Mouse (Mus musculus) limb, embryonic 10.5 days (tissue): ENCODE data around the gene Stk40. TPM values are rescaled to one million over a fixed set of nuclear protein-coding genes. Genes with fewer than 3 reads are reported as not detected.

Experiments
- DNase-seq: peaks from one replicate; pipeline ENCODE4 v3.0.0-alpha.2; 2017; ENCODE audit warnings: low spot score
- H3K27ac ChIP-seq: fragments of 300-500 bp; sonication (generic); 2 replicates; pipeline ENCODE4 v1.5.1; 2016; ENCODE audit warnings: mild to moderate bottlenecking
- H3K27me3 ChIP-seq: fragments of 300-500 bp; sonication (generic); 2 replicates; pipeline ENCODE4 v1.6.1; 2016; ENCODE audit warnings: low read depth, mild to moderate bottlenecking; ENCODE audit not compliant: poor library complexity, severe bottlenecking
- H3K36me3 ChIP-seq: fragments of 300-500 bp; sonication (generic); 2 replicates; pipeline ENCODE4 v1.6.1; 2016; ENCODE audit warnings: mild to moderate bottlenecking, moderate library complexity
- H3K4me1 ChIP-seq: fragments of 300-500 bp; sonication (generic); 2 replicates; pipeline ENCODE4 v1.6.1; 2016
- H3K4me3 ChIP-seq: fragments of 300-500 bp; sonication (generic); 2 replicates; pipeline ENCODE4 v1.5.1; 2016; ENCODE audit warnings: mild to moderate bottlenecking, moderate library complexity
- H3K9me3 ChIP-seq: fragments of 300-500 bp; sonication (generic); replicated peaks from 2 replicates; pipeline ENCODE4 v1.6.1; 2016; ENCODE audit warnings: mild to moderate bottlenecking
- WGBS: fragments of 180-500 bp; shearing (Covaris S2); methylation state at CpG from one replicate; pipeline ENCODE4 v1.1.7; 2016; 5-methylcytosine and 5-hydroxymethylcytosine counted together
- polyA plus RNA-seq: library from polyadenylated mRNA; unstranded; fragments of >200 nt; fragmentation: Nextera tagmentation; extraction: Ambion mirVana; gene quantifications from 2 replicates; pipeline ENCODE4 v1.2.1, GENCODE M21; 2016

The Stk40 gene
- polyA plus RNA-seq, 1 experiment from 2014 or later: 52.1 TPM

- Histone ChIP-seq H3K27me3 (0 out of 2 replicates have a peak, but pooled peaks cover 11% of the 10 kb centered on the region), H3K9me3 (no peaks in the 10 kb centered on the region), H3K27ac (peak overlapping the region; percentile 88), H3K4me3 (peak overlapping the region; percentile 95), H3K4me1 (peaks cover 56% of the 10 kb centered on the region), H3K36me3 (peaks cover 18% of the 10 kb centered on the region)
- peak; percentile 61 for DNase-seq
- 3% methylated on average over 15 of the region's 15 CpGs for WGBS
These were observed 638 bp upstream of the Stk40 start for GRCm38 (mm10) chr4:126103057-126103581.

- H3K36me3 ChIP-seq: peaks cover 6% of the 10 kb centered on the region
- H3K27me3 ChIP-seq: 0 out of 2 replicates have a peak, but pooled peaks cover 11% of the 10 kb centered on the region
- H3K27ac ChIP-seq: peak overlapping the region; percentile 88
- H3K4me1 ChIP-seq: peaks cover 66% of the 10 kb centered on the region
- peak; percentile 38 for DNase-seq
- WGBS: 3% methylated on average over 34 of the region's 34 CpGs
- no peaks in the 10 kb centered on the region for H3K9me3 ChIP-seq
- H3K4me3 ChIP-seq: peak overlapping the region; percentile 95
These were observed 711 bp downstream of the Stk40 start for GRCm38 (mm10) chr4:126104261-126105075.

GRCm38 (mm10) chr4:126105131-126105783, 1.5 kb downstream of the Stk40 start:
- DNase-seq: no peak
- Histone ChIP-seq H3K9me3 (no peaks in the 10 kb centered on the region), H3K27me3 (0 out of 2 replicates have a peak, but pooled peaks cover 11% of the 10 kb centered on the region), H3K27ac (no peak overlapping the region), H3K4me1 (peaks cover 74% of the 10 kb centered on the region), H3K4me3 (peak overlapping the region; percentile 95), H3K36me3 (no peaks in the 10 kb centered on the region)
- WGBS: 64% methylated on average over 7 of the region's 7 CpGs

GRCm38 (mm10) chr4:126108061-126108740, 4.4 kb downstream of the Stk40 start:
- Histone ChIP-seq H3K4me1 (peaks cover 83% of the 10 kb centered on the region), H3K4me3 (no peak overlapping the region), H3K36me3 (no peaks in the 10 kb centered on the region), H3K27me3 (0 out of 2 replicates have a peak, but pooled peaks cover 11% of the 10 kb centered on the region), H3K9me3 (no peaks in the 10 kb centered on the region), H3K27ac (0 out of 2 replicates have a peak overlapping the region, but pooled peaks have one; percentile 28)
- DNase-seq: no peak
- WGBS: 54% methylated on average over 8 of the region's 8 CpGs

GRCm38 (mm10) chr4:126109613-126110373, 6.0 kb downstream of the Stk40 start:
- no peak for DNase-seq
- H3K4me3 ChIP-seq: peak overlapping the region; percentile 19
- WGBS: 81% methylated on average over 10 of the region's 10 CpGs
- H3K9me3 ChIP-seq: no peaks in the 10 kb centered on the region
- peak overlapping the region; percentile 78; the same call in 1 of the 2 replicates for H3K27ac ChIP-seq
- no peaks in the 10 kb centered on the region for H3K36me3 ChIP-seq
- H3K27me3 ChIP-seq: 0 out of 2 replicates have a peak, but pooled peaks cover 11% of the 10 kb centered on the region
- peaks cover 77% of the 10 kb centered on the region for H3K4me1 ChIP-seq

- WGBS: 13% methylated on average over 12 of the region's 12 CpGs
- Histone ChIP-seq H3K36me3 (no peaks in the 10 kb centered on the region), H3K27me3 (0 out of 2 replicates have a peak, but pooled peaks cover 4% of the 10 kb centered on the region), H3K27ac (peak overlapping the region; percentile 78), H3K4me3 (peak overlapping the region; percentile 19), H3K9me3 (no peaks in the 10 kb centered on the region), H3K4me1 (peaks cover 71% of the 10 kb centered on the region)
- DNase-seq: peak; percentile 41
These were observed 6.8 kb downstream of the Stk40 start for GRCm38 (mm10) chr4:126110374-126111152.

GRCm38 (mm10) chr4:126111153-126111549, 7.4 kb downstream of the Stk40 start:
- WGBS: 25% methylated on average over 7 of the region's 7 CpGs
- peaks cover 71% of the 10 kb centered on the region for H3K4me1 ChIP-seq
- DNase-seq: no peak

GRCm38 (mm10) chr4:126113243-126113642, 9.5 kb downstream of the Stk40 start:
- H3K27me3 ChIP-seq: no peaks in the 10 kb centered on the region
- no peak for DNase-seq
- no peak overlapping the region for H3K4me3 ChIP-seq
- H3K36me3 ChIP-seq: peaks cover 6% of the 10 kb centered on the region; the same call in 1 of the 2 replicates
- peaks cover 56% of the 10 kb centered on the region for H3K4me1 ChIP-seq
- H3K27ac ChIP-seq: no peak overlapping the region
- WGBS: 76% methylated on average over 4 of the region's 4 CpGs
- H3K9me3 ChIP-seq: no peaks in the 10 kb centered on the region

More at GRCm38 (mm10) chr4:126111153-126111549, 7.4 kb downstream of the Stk40 start:
- H3K36me3 ChIP-seq: no peaks in the 10 kb centered on the region
- no peaks in the 10 kb centered on the region for H3K9me3 ChIP-seq
- H3K27ac ChIP-seq: peak overlapping the region; percentile 78
- H3K27me3 ChIP-seq: no peaks in the 10 kb centered on the region
- H3K4me3 ChIP-seq: peak overlapping the region; percentile 19

GRCm38 (mm10) chr4:126113943-126114342, 10.2 kb downstream of the Stk40 start:
- peak; percentile 72 for DNase-seq
- Histone ChIP-seq H3K4me1 (peaks cover 49% of the 10 kb centered on the region), H3K36me3 (peaks cover 13% of the 10 kb centered on the region), H3K27me3 (no peaks in the 10 kb centered on the region), H3K4me3 (no peak overlapping the region), H3K9me3 (no peaks in the 10 kb centered on the region), H3K27ac (no peak overlapping the region)
- 13% methylated on average over 6 of the region's 6 CpGs for WGBS

- Histone ChIP-seq H3K36me3 (peaks cover 19% of the 10 kb centered on the region), H3K9me3 (no peaks in the 10 kb centered on the region), H3K4me3 (no peak overlapping the region), H3K27me3 (no peaks in the 10 kb centered on the region), H3K27ac (peak overlapping the region; percentile 25; the same call in 1 of the 2 replicates), H3K4me1 (peaks cover 34% of the 10 kb centered on the region)
- WGBS: 87% methylated on average over 9 of the region's 9 CpGs
- no peak for DNase-seq
These were observed 11.7 kb downstream of the Stk40 start for GRCm38 (mm10) chr4:126115411-126115810.

- peaks cover 25% of the 10 kb centered on the region for H3K36me3 ChIP-seq
- DNase-seq: no peak
- peaks cover 29% of the 10 kb centered on the region for H3K4me1 ChIP-seq
- peak overlapping the region; percentile 25; the same call in 1 of the 2 replicates for H3K27ac ChIP-seq
- no peak overlapping the region for H3K4me3 ChIP-seq
- WGBS: 77% methylated on average over 6 of the region's 6 CpGs
- no peaks in the 10 kb centered on the region for H3K9me3 ChIP-seq
- H3K27me3 ChIP-seq: no peaks in the 10 kb centered on the region
These were observed 12.2 kb downstream of the Stk40 start for GRCm38 (mm10) chr4:126115871-126116521.
